Mouse (Mus musculus): ENCODE measurements around the gene Mlx.
A peak's percentile ranks its signal among the peaks of the same experiment; 100 is the strongest.

Gene Mlx

DNA sequence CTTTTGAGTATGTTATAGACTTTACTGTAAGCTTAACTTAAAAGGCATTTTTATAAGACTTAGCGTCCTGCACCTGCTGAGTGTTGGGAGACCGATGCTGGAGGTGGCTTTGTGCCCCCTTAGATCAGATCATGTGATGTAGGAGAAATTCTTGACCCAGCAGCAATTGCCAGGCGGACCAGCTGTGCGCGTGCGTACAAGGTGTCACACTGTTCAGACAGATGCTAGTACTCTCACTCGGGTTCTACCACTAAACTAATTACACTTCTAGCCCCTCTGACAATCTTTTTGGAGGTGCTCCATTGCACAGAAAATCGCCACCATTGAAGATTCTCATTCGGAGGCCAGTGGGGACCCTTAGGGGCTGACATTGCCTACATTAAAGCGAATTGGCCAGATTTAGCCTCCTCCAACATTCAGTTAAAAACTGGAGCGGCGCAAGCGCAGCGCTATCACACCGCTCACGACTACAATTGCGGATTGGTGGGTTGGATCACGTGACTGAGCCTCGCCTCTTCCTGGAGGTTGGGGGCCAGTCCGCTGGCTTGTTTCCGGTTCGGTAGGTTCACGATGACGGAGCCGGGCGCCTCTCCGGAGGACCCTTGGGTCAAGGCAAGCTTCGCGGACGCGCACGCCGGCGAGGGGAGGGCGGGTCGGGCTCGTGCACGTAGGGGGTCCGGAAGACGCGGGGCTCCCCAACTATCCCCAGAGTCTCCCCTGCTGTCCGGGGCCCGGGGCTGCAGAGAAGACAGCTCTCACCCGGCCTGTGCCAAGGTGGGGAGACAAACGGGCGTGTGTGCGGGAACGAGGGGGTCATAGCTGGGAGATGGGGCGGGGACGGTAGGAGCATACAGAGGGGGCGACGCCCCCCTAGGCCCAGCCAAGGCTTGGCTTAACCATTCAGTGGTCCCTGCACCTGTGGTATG is at the start of gene Mlx:
Gene Mlx, plus strand, starts transcription at position 522 of the 926 bp plus-strand sequence.
- DNase-seq (ENCODE audit: low spot score in 2 of 2), result peak; percentile 96 to 97

GRCm38 (mm10) chr11:101037795-101038194 is 49.3 kb upstream of the Mlx start:
- DNase-seq (ENCODE audit: low spot score in 2 of 2), result no peak

- DNase-seq (ENCODE audit: low spot score in 2 of 2), result no peak
Measured at GRCm38 (mm10) chr11:101045826-101046225, 41.3 kb upstream of the Mlx start.

- DNase-seq (ENCODE audit: low spot score in 2 of 2), result no peak
Measured at GRCm38 (mm10) chr11:101046440-101046839, 40.6 kb upstream of the Mlx start.

- DNase-seq (ENCODE audit: low spot score in 2 of 2), result no peak
Measured at GRCm38 (mm10) chr11:101047502-101047901, 39.6 kb upstream of the Mlx start.

- no peak for DNase-seq (ENCODE audit: low spot score in 2 of 2)
Measured at GRCm38 (mm10) chr11:101050359-101050758, 36.7 kb upstream of the Mlx start.

DNA sequence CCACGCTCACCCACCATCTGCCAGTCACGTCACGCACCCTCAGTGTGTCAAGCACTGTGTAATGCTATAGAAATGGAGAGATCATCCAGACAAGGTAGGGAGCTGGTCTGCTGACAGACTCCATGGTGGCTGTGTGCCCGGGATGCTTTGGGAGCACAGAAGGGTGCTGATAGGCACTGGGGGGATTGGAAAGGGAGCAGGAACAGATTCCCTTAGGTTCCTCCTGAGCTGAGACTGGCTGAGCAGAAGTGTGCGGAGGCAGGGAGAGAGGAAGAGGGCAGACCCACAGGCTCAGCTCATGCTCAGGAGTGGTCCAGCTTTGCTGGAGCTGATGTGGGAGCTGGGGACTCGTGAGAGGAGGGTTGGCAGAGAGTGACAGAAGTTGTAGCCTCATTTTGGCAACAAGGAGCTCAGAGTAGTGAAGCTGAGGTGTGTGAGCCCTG is 36.0 kb upstream of the Mlx start:
- DNase-seq (ENCODE audit: low spot score in 2 of 2), result no peak

GRCm38 (mm10) chr11:101051617-101052016 is 35.5 kb upstream of the Mlx start:
- DNase-seq (ENCODE audit: low spot score in 2 of 2), result no peak

DNA sequence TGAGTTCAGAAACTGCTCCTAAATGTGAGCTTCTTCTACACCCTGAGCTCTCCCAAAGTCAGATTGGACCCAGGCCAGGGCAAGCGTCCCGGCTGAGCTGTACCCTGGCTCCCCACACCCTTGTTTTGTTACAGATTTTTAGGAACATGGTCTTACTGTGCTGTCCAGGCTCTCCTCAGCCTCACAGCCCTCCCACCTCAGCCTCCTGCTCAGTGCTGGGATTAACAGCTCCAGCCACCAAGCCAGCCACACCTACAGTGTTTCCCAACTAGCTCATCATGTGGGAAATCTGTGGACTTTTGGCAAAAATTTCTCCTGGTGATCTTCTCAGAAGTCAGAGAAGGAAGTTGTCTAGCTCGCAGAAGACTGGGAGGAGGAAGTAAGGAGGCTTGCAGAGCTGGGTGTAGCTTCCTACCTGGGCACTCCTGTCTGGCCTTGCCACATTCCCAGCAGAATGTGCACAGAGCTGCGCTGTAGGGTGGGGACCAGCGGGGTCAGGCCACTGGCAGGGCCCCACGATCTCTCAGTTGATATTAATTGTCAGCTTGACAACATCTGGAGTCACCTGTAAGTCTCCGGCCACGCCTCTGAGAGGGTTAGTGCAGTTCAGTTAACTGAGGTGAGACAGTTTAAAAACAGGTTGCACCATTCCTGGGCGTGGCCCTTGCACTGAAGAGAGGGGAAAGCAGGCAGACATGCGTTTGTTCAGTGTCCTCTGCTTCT is 34.2 kb upstream of the Mlx start:
- DNase-seq (ENCODE audit: low spot score in 2 of 2), result no peak

- no peak for DNase-seq (ENCODE audit: low spot score in 2 of 2)
Measured at GRCm38 (mm10) chr11:101053974-101054373, 33.1 kb upstream of the Mlx start.

GRCm38 (mm10) chr11:101055418-101055817 is 31.7 kb upstream of the Mlx start:
- no peak for DNase-seq (ENCODE audit: low spot score in 2 of 2)

DNA sequence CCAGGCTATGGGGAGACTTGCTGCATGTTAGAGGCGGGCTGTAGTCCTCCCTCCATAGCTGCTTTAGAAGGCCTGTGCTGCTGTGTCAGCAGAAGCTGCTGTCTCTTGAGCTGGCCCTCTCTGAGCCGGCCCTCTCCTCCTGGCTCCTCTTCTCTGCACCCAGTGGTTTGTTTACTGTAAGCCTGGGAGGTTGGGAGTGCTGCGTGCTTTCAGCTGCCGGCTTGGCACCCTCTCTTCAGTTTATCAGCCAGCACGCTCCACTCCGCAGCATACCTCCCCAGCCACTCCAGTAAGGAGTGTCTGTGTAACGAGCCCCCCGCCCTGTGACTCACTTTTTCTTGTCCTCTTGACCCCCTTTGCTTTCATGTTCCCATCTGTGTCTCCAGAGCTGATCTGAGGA is 30.2 kb upstream of the Mlx start:
- no peak for DNase-seq (ENCODE audit: low spot score in 2 of 2)

- peak; percentile 76 to 84 for DNase-seq (ENCODE audit: low spot score in 2 of 2)
Measured at GRCm38 (mm10) chr11:101057860-101058259, 29.2 kb upstream of the Mlx start.

DNA sequence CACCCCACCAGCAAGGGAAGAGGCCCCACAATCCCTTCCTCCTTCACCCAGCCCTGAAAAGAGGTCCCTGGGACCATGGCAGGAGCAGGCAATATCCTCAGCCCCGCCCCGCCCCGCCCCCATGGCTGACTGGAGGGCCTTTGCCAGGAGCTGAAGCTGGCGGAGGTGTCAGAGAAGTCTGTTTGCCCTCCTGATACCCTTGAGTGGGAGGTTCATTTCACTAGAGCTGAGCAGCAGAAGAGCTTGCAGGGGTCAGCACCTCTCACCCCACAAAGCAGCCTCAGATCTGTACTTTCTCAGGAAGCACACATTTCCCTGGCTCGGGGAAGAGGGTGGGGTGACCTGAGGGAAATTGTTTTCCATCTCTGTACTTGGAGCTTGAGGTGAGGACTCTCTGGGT is 28.4 kb upstream of the Mlx start:
- DNase-seq (ENCODE audit: low spot score in 2 of 2), result no peak

DNA sequence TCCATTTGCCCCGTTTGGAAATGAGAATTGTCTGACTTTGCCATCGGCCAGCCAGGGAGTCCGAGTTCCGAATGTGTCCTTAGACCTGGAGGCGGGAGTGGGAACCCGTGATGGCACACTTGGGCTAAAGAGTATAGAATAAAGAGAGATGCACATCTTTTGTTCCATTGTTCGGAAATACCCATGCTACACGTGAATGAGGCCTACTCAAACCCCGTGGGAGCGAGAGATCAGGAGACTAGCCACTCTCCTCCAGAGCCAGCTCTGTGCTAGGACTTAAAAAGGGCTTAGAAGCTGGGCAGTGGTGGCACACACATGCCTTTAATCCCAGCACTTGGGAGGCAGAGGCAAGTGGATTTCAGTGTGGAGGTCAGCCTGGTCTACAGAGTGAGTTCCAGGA is 27.6 kb upstream of the Mlx start:
- DNase-seq (ENCODE audit: low spot score in 2 of 2), result no peak

DNA sequence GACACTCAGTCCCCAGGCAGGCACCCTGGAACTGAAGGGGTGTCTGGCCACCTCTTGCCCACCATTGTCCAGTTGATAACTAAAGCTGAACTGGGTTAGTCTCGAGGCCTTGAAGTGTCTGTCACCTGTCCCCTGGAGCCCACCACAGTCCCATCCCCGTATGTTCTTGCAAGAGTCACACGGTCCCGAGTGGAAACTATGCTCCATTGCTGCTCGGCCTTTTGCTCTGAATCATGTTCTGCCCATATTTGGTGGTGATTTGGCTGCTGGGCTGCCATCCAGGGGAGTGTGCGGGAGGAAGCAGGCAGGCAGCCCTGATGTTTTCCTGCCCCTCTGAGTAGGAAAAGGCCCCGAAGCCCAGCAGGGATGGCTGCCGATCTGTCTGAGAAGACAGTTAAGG is 27.0 kb upstream of the Mlx start:
- DNase-seq (ENCODE audit: low spot score in 2 of 2), result no peak

- no peak for DNase-seq (ENCODE audit: low spot score in 2 of 2)
Measured at GRCm38 (mm10) chr11:101061049-101061448, 26.0 kb upstream of the Mlx start.

GRCm38 (mm10) chr11:101062165-101062884 is 24.8 kb upstream of the Mlx start:
- no peak for DNase-seq (ENCODE audit: low spot score in 2 of 2)

GRCm38 (mm10) chr11:101062971-101063675 is 24.0 kb upstream of the Mlx start:
- no peak for DNase-seq (ENCODE audit: low spot score in 2 of 2)

DNA sequence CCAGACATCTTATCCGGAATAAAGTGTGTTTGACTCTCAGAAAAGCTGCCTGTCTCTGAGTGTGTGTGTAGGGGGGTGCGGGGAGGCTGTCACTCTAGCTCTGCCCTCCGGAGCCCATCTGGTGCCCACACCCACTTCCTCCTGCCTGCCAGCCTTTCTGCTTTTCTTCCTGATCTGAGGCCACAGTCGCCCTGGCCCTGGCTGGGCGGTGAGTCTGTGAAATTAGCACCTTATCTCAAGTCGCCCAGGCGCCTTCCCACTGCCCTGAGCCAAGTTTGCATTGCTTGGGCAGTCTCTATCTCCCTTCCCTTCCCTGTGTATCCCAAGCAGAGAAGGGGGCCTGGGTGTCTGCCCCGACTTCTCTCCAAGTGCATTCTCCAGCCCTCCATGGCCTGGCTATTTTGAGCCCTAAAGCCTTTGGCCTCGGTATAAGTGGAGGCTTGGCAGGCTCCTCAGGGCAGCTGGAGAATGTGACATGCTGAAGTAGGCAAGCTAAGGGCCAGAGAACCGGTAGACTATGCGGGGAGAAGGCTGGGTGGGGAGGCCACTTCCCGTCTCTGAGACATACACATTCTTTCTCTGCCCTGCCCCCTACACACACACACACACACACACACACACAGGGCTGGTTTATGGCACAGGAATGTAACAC is 23.3 kb upstream of the Mlx start:
- peak; percentile 72 to 77 for DNase-seq (ENCODE audit: low spot score in 2 of 2)

- no peak for DNase-seq (ENCODE audit: low spot score in 2 of 2)
Measured at GRCm38 (mm10) chr11:101064462-101064861, 22.6 kb upstream of the Mlx start.

Measured in right cerebral cortex, postnatal 10 days (tissue).